Mouse (Mus musculus): ENCODE measurements around the gene B4gat1.

Gene B4gat1

DNA sequence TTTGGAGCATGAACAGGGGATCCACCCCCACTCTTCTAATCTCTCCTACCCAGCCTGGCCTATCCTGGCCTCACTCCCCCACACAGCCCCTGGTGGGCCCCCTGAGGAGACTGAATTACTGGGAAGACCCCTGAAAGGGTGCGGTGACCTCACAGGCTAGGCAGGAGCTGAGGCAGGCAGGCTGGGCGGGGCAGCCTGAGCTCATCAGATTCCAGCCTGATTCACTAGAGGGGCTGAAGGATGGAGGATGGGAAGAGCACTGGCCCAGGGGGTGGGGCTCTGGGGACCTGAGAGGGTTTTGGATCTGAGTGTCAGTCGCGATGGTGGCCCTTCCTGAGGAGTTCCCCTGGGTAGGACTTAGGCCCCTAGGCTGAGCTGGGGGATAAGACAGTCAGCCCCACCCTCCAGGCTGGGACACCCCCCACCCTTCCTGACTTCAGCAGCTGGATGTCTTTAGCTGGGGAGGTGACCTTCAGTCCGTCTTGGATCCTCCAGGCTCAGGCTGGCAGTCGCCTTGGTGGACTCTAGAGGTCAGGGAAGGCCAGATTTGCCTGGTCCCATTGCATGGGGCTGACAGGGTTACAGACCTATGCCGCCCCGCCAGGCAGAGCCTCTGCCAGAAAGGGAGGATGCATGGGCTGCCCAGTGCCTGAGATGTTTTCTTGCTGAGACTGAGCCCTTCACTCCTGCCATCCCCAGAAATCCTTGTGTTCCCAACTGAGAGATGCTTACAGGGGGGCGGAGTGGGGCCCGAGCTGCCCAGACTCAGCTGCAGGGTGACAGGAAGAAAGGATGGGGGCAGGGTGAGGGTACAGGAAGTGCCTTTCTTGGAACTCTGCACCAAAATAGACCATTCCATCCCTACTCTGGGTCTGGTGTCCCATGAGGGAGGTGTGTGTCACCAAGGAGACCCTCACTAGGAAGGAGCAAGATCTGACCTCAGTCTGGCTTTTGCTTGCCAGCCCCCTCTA is 20.5 kb downstream of the B4gat1 start:
- WGBS, result 29% methylated on average over 10 of the region's 10 CpGs

DNA sequence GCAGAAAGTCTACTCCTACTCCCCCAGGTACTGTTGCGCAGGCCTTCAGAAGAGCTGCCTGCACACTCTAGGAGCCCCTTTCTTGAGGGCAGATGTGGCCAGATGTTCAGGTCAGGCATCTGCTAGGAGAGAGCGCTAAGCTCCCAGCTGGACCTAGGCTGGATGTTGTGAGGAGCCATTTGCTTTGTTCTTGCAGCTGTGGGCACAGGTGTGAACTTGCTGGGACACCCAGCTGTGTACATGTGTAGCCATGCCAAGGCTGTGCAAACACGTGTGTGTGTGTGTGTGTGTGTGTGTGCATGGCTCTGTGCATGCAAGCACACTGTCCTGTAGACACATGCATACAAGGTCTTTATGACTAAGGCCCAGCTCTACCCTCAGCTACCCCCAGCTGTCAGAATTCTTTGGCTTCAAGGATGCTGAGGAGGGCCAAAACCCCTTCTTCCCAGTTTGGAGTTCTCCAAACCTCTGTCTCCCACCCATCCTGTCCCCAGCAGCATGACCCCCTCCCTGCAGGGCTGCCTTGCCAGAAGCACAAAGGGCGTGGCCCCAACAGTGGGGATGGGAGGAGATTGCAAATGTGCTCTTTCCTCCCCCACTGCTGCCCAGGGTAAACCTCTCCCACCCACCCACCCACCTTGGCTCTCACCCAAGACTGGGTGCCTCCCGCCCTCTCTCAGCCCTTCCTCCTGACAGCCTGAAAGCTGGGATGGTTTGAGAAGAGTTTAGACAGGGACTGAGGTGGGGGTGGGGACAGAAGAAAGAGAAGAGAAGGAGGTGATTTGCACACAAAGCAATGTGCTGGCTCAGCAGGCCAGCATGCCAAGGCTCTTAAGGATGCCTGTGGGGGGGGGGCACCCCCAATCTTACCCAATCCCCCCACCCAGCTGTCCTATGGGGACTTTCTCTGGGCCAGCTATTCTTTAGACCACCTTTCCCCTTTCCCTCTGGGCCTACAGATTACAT is 22.0 kb downstream of the B4gat1 start:
- 45% methylated on average over 5 of the region's 5 CpGs for WGBS

DNA sequence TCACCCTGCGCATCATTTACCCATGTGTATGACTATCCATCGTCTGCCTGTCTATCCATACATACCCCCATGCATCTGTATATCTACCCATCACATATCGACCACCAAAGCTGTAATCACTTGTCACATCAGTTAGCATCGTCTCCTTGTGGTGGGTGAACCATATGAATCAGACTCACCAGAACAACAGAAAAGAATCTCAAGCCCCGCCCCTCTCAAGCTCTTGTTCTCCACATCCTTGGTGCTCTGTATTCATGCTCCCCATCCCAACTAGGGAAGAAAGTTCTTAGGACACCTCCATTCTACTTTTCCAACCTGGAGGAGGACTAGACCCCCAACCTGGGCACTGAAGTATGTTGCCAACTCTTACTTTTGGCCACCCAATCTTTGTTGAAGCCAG is 23.4 kb downstream of the B4gat1 start:
- 83% methylated on average over 5 of the region's 5 CpGs for WGBS

DNA sequence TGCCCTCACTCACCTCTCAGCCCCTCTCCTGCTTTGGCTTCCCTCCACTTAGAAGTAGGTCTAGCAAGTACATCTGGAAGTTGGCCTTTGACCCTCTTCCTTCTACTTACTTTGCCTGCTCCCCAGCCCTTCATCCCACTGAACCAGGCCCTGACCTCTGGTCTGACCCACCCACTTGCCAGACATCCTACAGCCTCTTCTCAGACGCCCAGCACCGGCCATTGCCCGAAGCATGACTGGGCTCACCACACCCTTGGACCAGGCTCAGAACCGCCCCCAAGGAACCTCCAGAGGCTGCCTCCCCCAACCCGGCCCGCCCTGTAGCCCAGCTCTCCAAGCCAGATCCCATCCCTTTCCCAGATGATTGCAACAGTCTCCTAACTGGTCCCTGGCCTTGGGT is 23.8 kb downstream of the B4gat1 start:
- WGBS, result 84% methylated on average over 6 of the region's 6 CpGs

DNA sequence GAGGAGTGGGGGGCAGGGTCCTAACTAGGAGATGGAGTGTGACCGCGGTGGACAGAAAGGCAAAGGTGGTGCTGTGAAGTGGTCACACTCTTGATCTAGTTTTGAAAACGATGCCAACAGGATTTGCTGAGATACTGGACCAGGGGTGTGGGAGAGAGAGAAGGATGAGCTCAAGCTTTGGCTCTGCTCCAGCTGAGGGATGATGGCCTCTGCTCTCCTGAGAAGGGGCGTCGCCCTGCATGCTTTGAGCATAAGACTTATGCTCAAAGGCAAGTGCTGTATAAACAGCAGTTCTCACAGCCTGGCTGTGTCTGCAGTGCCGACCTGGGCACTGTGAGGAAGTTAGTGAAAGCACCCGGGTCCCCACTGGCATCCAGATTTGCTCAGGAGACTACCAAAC is 26.5 kb downstream of the B4gat1 start:
- WGBS, result 69% methylated on average over 7 of the region's 7 CpGs

DNA sequence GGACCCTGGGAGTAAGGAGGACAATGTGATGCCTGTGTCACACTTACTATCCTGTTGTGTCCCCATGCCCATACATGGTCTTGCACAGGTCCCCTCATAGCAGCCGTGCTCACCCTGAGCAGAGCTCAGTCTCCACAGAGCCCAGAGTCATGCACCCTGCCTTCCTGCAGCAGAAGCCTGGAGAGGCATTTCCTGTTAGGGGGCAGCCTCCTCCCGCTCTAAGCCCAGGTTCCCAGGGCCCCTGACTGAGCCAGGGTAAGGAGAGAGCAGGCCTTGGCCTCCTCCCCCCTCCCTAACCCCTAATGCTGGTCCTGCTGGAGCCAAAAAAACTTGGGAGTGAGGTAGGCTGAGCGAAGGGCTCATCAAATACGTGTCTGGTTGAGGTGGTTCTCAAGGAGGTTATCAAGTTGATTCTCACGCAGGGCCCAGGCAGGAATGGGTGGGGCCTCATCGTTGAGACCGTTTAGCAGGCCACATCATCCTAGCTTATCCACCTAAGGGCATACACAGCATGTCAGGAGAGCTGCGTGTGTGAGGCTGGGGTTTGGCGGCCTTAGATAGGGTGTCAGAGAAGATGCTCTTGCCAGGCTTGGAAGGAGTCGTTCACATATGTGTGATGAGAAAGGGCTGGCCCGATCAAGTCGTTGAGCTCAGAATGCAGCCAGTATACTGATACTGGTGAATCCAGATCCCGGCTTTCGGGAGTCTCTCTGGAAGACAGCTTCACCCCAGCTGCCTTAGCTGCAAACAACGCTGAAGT is 28.6 kb downstream of the B4gat1 start:
- 35% methylated on average over 15 of the region's 15 CpGs for WGBS

DNA sequence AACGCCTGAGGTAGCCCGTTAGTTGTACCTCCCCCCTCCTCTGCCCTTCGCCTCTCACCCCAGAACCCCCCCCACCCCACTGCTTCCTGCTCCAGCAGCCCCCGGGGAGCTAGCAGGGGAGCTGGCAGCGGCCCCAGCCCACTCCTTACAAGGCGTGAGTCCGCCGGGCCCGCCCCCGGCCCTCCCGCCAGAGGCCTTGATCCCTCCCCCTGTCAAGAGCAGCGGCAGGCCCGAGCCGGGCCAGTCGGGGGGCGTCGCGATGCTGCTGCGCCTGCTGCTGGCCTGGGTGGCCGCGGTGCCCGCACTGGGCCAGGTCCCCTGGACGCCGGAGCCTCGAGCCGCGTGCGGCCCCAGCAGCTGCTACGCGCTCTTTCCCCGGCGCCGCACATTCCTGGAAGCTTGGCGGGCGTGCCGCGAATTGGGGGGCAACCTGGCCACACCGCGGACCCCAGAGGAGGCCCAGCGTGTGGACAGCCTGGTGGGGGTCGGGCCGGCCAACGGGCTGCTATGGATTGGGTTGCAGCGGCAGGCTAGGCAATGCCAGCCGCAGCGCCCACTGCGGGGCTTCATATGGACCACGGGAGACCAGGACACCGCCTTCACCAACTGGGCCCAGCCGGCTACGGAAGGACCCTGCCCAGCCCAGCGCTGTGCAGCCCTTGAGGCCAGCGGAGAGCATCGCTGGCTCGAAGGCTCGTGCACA is 29.4 kb downstream of the B4gat1 start, which contains the start of gene Cd248:
Gene Cd248, plus strand, starts transcription at position 212 of the 703 bp plus-strand sequence.
- 5% methylated on average over 52 of the region's 56 CpGs for WGBS

DNA sequence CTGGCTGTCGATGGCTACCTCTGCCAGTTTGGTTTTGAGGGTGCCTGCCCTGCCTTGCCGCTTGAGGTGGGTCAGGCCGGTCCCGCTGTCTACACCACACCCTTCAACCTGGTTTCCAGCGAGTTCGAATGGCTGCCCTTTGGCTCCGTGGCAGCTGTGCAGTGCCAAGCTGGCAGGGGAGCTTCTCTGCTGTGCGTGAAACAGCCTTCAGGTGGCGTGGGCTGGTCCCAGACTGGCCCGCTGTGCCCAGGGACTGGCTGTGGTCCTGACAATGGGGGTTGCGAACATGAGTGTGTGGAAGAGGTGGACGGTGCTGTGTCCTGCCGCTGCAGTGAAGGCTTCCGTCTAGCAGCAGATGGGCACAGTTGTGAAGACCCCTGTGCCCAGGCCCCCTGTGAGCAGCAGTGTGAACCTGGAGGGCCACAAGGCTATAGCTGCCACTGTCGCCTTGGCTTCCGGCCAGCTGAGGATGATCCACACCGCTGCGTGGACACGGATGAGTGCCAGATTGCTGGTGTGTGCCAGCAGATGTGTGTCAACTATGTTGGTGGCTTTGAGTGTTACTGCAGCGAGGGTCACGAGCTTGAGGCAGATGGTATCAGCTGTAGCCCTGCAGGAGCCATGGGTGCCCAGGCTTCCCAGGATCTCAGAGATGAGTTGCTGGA is 30.1 kb downstream of the B4gat1 start:
- WGBS, result 42% methylated on average over 21 of the region's 21 CpGs

DNA sequence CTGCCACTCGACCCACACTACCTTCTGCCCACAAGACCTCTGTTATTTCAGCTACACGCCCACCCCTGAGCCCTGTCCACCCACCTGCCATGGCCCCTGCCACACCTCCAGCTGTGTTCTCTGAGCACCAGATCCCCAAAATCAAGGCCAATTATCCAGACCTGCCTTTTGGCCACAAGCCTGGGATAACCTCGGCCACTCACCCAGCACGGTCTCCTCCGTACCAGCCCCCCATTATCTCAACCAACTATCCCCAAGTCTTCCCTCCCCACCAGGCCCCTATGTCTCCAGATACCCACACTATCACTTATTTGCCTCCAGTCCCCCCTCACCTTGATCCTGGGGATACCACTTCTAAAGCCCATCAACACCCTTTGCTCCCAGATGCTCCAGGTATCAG is 30.9 kb downstream of the B4gat1 start:
- WGBS, result 83% methylated on average over 5 of the region's 5 CpGs

DNA sequence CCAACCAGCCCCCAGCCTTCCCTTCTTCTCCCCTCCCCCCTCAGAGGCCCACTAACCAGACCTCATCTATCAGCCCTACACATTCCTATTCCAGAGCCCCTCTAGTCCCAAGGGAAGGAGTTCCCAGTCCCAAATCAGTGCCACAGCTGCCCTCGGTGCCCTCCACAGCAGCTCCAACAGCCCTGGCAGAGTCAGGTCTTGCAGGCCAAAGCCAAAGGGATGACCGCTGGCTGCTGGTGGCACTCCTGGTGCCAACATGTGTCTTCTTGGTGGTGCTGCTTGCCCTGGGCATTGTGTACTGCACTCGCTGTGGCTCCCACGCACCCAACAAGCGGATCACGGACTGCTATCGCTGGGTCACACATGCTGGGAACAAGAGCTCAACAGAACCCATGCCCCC is 31.4 kb downstream of the B4gat1 start:
- WGBS, result 86% methylated on average over 7 of the region's 7 CpGs

DNA sequence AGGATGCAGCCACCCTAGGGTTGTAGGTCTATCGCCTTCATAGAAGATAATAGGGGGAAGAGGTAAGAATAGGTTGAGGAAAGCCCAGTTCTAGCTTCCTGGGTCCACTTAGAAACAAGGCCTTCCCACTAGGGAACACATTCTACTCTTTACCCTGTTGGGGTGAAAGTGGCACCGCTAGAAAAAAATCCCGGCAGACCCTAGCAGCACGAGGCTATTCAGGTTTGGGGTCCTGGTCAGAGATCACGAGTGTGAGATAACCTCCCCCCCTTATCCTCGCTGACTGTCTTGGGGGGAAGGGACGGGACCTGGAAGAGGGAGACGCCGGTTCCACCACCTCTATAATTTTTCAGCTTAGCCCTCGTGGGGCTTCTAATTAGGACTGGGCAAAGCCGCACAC is 32.5 kb downstream of the B4gat1 start:
- WGBS, result 45% methylated on average over 11 of the region's 11 CpGs

DNA sequence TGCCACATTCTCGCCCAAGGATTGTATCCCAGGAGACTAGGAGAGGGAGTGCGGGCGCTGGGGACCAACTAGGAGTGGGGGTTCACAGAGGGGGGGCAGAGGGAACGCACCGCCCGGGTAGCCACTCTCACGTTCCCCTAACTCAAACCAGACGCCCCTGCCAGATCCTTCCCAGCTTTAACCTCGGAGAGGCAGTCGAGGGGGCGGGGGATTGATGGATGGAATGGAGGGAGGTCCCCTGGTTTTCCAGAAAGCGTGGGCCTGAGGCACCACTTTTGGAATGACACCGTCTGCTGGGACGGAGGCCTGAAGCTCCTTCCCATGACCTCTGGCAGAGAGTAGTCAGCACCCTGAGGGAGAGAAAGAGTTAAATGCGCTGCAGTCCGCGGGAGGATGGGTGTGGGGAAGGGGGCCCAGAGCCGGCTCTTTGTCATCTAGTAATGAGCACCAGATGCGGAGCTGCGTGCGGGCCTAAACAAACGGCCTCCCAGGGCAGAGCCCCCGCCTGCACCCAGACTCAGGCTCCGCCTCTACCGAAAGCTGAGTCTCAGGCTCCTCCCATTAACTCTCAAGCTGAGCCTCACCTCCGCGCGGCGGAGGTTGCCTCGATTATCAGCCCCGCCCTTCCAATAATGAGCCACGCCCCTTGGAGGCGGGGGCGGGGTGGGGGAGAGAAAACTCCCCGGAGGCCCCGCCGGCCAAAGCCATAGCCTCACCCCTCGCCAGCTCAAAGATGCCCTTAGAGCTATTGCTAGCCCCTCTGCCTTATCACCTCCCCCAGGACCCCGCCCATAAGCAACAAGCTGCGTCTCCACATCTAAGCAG is 33.1 kb downstream of the B4gat1 start:
- WGBS, result 5% methylated on average over 40 of the region's 40 CpGs

DNA sequence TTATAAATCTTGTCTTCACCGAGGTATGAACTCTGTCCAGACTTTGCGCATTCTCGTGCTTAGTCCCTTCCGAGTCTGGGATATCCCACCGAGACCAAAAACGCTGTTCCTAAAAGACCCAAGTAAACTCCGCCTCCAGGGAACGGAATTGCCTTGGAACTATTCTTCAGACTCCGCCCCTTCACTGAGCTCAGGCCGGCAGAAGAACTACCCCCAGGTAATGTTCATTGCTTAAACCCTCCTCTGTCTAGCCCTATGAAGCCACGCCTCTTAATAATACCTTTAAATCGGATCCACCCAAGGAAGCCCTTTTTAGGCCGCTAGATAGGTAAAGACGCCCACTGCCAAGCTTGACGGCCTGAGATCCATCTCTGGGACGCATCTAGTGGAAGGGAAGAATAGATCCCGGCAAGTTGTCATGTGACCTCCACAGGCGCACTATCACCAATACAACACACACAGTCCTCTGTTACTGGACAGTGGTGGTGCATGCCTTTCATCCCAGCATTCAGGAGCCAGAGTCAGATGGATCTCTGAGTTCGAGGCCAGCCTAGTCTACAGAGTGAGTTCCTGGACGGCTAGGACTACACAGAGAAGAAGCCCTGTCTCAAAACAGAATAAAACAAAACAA is 33.9 kb downstream of the B4gat1 start:
- 5% methylated on average over 20 of the region's 20 CpGs for WGBS

DNA sequence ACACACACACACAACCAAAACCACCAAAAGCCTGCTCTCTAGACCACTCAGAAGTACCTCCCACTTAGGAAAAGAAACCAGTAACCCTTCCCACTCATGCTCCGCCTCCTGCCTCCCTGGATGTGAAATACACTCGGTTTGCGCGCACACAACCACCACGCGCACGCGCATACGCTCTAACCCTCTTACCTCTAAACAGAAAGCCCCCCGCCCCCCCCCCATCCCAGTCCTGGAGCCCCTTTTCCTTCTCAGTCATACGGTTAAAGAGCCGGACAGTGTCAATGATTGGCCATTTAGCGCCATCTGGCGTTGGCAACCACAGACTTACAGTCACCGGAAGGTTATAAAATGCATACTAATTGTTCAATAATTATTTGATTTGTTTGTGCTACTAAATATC is 34.4 kb downstream of the B4gat1 start:
- 2% methylated on average over 15 of the region's 15 CpGs for WGBS

DNA sequence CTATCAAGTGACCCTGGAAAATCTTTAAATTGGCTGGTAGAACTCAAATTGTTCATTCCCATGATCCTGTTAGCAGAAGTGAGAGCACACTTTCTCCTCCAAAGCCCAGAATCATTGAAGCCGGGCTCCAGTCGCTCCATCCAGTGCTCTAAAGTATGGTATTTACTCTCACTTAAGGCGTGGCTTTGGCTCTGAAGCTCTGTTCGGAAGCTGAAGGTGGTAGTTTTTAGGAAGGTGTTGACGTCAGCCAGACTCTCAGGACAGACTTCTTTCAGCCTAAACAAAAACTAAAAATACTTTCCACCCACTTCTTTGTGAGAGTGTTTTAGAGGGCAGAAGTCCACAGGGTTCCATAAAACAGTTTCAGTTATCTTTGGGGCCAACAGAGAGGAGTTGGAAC is 34.9 kb downstream of the B4gat1 start:
- 19% methylated on average over 5 of the region's 5 CpGs for WGBS

DNA sequence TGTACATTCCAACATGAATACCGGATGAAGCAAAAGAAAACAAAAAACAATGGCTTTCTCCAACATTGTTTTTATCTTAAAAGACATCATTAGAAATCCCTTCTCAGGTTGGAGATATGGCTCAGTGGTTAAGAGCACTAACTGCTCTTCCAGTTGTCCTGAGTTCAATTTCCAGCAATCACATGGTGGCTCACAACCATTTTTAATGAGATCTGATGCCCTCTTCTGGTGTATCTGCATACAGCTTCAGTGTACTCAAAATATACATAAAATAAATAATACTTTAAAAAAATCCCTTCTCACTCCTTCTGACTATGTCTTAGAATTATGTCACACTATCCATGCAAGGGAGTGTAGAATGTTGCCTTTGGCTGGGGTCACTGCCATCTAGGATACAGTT is 40.7 kb downstream of the B4gat1 start:
- 89% methylated on average over 1 of the region's 1 CpGs for WGBS

DNA sequence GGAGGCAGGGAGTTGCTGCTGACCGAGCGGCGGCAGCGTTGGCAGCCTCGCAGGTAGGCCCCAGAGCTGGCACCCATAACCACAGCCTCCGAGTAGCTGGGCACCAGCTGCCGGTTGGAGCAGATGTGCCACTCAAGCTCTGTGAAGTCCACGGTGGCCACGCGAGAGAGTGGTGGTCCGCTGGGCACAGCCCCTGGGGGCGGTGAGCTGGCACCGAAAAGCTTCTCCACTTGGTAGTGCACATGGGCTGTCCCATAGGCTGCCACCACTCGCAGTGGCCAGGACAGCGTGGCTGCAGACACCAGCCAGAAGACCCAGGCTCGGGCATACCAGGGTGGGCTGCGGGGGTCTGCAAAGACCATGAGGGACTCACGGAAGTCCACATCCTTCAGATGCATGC is 43.4 kb downstream of the B4gat1 start:
- WGBS, result 51% methylated on average over 18 of the region's 18 CpGs

DNA sequence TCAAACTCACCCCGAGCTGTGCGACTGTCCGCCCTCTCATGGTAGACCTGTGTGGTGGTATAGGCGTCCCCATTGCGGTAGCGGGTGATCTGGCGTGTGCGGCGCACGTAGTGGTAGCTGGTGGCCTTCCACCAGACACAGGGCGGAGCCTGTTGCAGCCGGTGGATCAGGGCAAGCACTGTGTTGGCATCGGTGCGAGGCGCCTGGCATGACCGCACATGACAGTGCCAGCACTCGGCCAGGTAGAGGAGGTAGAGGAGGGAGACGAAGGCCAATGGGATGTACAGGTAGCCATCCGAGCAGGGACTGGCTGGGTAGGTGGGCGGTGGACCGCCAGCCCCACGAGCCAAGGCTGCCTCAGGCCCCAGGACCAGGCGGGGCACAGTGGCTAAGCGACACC is 44.0 kb downstream of the B4gat1 start:
- 65% methylated on average over 24 of the region's 24 CpGs for WGBS

Measured in cerebral cortex, adult 2 months (tissue).